Mouse (Mus musculus) liver, embryonic 14.5 days (tissue): ENCODE results near the gene Cabp1.

Experiments
- CTCF ChIP-seq: IDR thresholded peaks from 2 replicates; pipeline ENCODE4 v1.5.1; 2016; ENCODE audit warnings: antibody characterized with exemption, low read depth, control low read depth
- EP300 ChIP-seq: IDR thresholded peaks from 2 replicates; pipeline ENCODE4 v1.6.1; 2016; ENCODE audit warnings: antibody characterized with exemption, low read depth

DNA sequence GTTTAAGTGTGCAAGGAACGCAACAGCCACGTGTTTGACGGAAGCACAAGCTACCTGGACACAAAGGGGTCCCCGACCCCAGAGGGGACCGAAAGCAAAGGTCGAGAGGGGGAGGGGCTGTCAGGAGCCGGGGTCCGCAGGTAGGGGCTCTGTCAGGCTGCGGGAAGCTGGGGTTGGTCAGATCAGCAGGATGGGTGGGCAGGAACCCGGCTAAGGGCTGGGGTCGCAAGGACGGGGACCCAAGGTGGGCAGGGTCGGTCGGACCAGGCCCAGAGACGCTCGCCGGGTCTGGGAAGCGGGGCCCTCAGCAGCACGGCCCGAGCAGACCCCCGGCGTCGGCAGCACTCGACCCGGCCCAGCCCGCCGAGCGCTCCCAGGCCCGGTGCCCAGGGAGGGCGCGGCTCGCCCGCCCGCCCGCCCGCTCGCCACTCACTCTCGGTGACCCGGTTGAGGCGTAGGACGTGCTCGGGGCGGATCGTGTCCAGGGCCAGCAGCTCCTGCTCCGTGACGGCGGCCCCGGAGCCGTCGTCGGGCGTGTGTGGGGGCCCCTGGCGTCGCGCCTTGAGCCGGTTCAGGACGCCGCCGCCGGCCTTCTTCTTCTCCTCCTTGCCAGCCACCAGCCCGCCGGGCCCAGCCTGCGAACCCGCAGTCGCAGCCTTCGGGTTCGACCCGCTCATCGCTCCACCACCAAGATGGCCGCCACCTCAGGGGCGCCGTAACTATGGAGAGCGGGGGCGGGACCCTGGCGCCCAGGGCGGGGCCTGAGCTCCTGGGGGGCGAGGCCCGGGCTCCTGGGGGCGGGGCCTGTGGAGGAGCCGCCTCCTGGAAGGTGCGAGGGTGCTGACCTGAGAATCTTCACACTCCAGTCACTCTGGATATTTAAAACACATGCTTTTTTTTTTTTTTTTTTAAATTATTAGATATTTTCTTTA, 59.7 kb downstream of the Cabp1 start, which contains the start of gene Unc119b:
- TF ChIP-seq CTCF (no peak), EP300 (no peak)
